Mouse (Mus musculus) yolk sac, embryonic 10.5 days (tissue): ENCODE data around the gene Oxsr1.
"Not testable (repeated sequence)": the region's sequence is repeated elsewhere in the genome, so short reads cannot be mapped to it uniquely, and the experiment has no call there.

Experiments used
- DNase-seq: peaks from one replicate; pipeline ENCODE4 v3.0.0-alpha.2; 2017; ENCODE audit warnings: low spot score

The Oxsr1 gene

DNA sequence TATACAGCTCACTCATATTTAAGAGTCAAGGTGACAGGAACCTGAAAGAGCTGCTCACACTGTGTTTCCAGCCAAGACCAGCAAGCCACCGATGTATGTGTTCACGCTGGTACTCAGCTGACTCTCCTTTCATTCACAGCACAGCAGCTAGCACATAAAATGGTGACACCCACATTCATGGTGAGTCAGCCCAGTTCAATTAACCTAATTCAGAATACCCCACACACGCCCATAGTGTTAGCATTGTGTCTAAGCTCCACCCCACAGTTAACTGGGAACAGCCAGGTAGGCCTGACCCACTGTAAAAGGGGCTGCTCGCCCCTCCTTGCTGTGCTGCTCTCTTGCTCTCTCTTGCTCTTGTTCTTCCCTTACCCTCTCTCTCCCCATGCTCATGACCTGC lies 50.7 kb downstream of the Oxsr1 start:
- DNase-seq: no peak

DNA sequence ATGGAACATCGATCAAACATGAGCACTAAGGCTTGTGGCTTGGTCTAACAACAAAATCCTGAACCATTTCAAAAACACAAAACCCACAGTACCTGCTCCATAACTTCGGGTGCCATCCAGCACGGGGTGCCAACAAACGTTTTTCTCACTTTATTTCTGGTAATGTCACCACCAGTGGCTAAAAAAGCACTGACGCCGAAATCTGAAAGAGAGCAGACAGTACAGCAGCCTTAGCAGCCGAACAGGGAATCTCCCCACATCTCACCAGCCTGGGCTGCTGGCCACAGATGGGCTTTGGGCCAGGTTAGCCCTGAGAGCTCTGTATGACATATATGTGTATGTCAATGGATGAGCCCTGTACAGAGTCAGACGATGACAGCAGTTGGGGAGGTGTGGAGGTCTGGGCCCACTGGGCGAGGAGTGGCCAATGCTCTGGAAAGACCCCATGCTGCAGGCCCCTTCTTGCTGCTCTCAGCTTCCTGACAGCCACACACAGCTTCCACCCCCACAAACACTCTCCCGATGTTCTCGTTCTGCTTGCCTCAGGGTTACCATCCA lies 53.6 kb downstream of the Oxsr1 start:
- DNase-seq: no peak

DNA sequence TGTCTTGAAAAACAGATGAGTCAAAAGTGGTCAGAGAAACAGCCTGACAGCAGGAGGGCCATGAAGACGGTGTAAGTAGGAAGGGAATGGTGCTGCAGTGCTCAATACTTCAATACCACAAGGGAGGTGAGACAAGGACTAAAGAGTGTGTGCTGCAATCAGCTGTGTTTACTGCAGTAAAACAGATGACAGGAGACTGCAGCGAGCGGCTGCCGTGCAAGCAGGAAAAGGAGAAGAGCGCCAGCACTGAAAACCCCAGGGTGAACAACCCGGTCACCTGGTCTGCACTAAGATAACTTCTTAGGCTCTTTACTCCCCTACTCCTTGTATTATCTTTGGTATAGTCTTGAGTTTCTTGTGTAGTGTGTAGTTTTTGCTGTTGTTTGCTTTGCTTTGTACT lies 54.1 kb downstream of the Oxsr1 start:
- no peak for DNase-seq

DNA sequence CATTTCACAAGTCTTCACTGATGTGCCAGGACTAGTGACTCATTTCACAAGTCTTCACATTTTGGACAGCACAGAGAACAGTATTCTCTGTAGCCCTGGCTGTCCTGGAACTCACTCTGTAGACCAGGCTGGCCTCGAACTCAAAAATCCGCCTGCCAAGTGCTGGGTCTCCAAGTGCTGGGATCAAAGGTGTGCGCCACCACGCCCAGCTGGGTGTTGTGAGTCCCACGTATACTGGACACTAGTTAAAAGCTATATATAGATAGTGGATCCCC lies 56.2 kb downstream of the Oxsr1 start:
- not testable (repeated sequence) for DNase-seq

DNA sequence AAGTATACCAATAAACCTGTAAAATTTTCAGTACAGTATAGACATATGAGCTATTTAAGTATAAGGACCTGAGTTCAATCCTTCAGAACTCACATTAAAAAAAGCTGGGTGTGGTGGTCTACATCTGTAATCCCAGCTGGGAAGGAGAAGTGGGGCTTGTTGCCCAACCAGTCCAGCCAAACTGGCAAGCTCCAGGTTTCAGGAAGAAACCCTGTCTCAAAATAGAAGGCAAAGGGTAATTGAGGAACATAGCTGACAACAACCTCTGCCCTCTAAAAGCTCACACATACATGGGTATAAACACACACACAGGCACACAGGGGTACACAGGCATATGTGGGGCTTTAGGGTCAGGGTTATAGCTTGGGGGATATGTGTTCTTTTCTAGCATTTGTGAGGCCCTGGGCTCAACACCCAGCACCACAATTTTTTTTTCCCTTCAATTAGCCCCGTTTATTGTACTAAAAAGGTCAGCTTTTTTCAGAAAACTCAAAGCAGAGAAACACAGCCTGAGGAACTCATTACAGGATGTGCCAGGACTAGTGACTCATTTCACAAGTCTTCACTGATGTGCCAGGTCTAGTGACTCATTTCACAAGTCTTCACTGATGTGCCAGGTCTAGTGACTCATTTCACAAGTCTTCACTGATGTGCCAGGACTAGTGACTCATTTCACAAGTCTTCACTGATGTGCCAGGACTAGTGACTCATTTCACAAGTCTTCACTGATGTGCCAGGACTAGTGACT lies 56.7 kb downstream of the Oxsr1 start:
- not testable (repeated sequence) for DNase-seq

DNA sequence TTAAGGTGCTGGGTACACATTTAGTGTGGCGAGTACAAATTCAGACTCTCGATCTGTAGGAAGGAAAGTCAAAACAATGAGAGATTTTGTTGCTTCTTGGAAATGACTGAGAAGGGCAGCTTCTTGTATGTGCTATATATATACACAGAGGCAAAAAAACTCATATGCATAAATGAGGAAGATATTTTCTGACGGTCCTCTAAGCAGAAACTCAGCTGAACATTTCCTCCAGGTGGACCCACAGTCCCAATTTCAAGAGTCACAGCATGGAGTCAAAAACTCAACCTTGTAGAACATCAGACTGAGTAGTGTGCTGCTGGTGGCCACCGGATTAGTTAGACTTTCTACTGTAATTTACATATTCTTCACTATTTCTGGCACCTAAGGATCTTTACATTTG lies 59.2 kb downstream of the Oxsr1 start:
- DNase-seq: no peak

DNA sequence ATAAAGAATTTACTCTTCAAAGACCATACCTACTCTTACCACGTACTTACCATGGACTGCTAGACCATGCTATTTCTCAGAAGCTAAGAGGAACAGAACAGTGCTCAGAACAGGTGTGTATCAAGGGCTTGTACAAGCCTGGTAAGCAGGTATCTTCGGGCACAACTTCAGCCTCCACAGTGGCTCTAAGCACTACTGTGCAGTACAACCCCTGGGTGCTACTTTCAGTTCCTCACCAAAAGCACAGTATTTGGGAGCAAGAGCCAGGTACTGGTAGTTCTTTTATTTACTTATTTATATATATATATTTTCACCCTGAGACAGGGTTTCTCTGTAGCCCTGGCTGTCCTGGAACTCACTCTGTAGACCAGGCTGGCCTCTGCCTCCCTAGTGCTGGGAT lies 61.4 kb downstream of the Oxsr1 start:
- no peak for DNase-seq

DNA sequence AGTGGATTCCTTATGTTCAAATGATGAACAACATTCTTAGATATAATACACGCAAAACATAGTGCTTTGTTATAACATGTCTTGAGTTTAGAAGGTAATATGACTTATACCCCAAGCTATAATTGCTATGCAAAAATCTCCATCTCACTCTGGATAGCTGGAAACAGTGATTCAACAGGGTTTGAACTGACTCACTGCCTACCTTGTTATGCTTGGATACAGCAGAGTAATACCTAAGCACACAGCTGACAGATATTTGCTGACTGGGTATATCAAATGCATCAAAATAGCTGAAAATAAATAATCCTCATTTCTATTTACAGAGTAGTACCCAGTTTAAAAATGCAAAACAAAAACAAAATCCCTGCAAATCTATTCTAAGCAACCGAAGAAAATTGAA lies 63.4 kb downstream of the Oxsr1 start:
- no peak for DNase-seq

DNA sequence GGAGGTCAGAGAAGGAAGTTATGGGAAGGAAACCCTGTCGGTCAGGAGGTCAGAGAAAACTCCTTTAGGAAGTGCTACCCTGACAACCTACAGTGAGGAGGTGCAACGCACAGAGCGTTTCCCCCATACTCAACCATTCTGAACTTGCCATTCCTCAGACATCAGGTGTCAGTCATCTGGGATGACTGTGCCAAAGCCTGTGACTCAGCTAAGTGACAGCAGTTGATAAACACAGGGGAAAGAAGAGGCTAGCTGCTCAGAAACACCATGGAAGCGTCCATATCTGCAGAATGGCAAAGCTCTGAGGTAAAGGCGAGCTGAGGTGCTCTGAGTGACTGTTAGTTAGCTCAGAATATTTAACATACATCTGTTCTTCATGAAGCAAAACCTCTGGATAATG lies 64.1 kb downstream of the Oxsr1 start:
- no peak for DNase-seq

DNA sequence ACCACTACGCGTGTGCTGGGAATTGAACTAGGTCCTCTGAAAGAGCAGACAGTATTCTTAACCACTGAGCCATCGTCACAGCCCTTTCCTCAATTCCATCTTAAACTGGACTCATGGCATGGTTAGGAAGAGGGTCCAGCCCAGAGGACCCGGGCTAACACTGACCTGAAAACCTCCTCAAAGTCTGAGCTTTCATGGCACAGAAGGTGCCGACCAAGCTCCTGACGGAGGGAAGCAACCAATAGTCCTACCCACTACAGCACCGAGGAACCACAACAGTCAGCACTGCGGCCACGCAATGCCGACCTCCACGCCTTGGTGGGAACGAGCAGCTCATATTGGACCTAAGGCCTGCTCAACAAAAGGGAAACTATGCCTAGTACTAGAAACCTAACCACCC lies 66.1 kb downstream of the Oxsr1 start:
- no peak for DNase-seq

DNA sequence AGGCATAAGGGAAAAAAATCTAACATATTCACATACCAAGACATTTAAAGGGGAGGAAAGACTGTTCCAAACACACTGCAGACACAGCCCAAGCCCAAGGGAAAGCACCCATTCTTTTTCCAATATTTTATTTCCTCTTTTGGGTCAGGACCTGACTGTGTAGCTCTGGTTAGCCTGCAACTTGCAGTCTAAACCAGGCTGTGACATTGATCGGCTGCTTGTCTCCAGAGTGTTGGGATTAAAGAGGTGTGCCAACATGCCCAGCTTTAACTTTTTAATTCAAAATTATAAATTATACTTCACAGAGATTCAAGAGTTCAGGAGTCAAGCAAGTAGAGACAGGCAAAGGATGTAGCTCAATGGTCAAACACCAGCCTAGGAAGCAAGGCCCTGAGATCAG lies 67.1 kb downstream of the Oxsr1 start:
- no peak for DNase-seq

DNA sequence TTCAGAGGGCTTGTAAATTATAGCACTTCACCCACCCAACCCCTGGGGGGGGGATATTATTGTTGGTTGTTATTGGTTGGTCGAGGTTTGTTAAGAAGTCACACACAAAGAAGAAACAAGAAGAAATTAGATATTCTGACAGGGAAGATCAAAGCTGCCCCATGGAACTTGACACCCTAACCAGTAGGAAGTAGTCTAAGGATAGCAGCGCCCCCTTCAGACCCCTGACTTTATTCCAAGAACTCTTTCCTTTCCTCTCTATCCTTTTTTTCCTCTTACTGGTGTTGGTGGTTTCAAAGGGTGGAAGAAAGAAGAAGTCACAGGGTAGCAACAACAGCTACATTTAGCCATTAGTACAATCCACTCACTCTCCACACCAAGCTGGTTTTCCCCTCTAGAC lies 68.0 kb downstream of the Oxsr1 start:
- no peak for DNase-seq

DNA sequence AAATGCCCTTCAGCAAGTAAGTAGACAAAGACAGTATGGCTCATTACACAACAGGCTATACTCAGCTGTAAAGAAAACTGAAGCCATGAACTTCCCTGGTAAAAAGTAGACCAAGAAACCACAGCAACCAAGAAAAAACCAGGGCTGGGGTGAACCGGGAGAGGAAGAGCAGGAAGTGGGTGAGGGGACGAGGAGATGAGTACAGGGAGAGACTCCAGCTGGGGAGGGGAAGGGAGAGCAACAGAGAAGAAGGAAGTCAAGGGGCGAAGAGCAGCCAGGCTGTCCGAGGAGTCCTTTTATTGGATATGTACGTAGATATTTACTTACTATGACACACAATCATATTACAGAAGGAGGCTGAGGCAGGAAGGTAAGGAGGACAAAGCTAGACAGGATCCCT lies 74.2 kb downstream of the Oxsr1 start:
- no peak for DNase-seq

DNA sequence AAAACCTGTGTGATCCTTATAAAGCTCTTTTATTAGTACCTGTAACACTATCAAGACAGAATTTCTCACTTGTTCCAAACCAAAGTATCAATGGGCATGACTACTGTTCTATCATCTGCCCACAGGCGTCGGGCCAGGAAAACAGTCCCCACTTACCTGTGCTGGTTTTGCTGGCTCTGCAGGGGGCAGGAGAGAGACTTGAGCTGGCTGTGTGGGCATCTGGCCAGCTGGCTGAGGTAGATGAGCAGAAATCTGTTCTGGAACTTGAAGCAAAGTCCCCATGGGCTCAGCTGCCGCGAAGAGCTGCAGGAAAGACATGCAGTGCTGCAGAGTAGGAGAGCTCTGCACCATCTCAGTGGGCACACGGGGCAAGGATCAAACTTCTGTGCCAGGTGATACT lies 75.4 kb downstream of the Oxsr1 start:
- DNase-seq: no peak

DNA sequence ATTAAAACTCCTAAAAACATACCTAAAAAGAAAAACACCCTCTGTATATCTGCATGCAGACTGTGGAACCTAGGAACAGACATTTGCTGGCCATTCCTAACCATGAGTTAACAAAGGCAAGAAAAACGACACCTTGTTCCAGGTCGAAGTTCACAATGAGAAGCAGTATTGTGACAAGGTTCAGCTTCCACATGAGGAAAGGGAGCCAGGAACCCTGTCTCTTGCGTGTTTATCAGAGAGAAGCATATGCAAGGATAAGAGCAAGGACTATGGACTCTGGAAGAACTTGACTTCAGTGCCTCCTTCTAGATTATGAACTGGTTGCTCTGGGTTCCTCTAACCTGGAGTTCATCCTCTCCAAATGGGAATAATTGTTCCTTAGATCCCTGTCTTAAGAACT lies 78.2 kb downstream of the Oxsr1 start:
- peak; percentile 56 for DNase-seq

DNA sequence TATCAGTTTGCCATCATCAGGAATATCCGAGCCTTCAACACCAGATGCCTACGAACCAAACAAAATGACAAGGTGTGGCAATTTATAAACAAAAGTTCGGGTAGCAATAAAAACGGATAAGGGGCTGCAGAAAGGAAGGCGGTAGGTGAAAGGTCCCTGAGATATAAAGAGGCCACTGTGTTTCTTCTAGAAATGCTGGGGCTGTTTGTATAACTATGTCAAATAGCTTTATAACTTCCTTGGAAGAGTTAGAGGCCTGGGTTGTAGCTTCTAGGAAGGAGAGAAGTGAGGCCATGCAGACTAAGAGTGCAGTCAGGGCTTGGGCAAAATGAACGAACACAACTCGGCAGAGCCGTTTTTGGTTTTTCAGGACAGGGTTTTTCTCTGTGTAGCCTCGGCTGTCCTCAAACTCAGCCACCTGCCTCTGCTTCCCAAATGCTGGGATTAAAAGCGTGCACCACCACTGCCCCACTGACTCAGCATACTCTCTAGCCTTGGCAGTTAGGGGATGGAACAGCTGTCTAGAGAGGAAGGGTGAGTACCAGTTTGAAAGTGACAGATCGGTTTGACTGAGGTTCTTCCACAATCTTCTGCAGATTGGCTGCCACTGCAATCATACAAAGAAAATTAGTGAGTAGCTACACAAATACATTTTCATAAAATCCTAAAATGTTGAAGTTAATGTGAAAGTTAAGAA lies 80.9 kb downstream of the Oxsr1 start:
- no peak for DNase-seq

DNA sequence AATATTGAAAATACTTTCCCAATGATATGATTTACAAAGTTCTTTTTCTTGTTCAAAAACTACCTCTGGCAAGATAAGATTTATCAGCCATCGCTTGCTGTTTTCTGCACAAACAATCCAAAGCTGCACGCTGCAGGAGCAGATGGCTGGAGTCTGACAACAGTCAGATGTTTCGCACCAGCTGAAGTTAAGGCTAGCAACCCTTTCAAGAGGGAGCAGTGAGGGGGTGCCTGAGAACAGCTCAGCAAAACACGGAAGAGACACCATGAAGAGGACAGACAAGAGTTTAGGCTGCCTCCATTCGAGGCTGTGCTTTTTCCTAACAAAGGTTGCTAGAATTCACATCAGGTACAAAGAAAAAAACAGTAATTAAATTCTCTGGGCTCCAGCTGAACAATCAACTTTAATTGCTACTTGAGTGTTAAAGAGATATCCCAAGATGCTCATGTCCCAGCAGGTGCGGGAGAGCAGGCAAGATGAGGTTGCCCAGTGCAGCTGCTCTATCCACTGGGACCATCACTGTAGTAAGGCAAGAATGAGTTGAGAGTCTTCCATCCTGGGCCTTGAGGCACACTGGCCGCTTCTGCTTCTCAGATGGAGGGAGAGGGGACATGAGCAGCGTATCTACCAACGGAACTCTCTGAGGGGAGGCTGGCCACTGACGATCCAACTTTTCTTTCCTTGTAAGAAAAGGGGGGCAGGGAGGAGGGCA lies 81.8 kb downstream of the Oxsr1 start:
- no peak for DNase-seq

DNA sequence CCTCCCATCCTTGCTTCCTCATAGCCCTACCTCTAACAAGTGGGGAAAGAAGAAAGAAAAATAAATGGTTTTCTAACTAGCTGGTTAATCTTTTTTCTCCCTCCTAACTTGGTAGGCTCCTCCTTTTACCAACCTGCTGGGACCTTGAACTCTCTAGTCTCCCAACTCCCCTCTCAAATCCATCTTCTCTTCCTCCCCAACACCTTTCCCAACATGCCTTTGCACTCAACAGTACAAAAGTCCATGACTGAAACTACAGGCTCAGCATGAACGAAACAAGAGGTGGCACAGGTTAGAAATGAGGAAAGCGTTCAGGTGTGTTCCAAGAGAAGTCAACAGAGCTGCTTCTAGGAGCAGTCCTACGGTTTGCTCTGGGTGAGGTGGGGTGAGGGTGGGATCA lies 83.0 kb downstream of the Oxsr1 start:
- DNase-seq: peak; percentile 72

DNA sequence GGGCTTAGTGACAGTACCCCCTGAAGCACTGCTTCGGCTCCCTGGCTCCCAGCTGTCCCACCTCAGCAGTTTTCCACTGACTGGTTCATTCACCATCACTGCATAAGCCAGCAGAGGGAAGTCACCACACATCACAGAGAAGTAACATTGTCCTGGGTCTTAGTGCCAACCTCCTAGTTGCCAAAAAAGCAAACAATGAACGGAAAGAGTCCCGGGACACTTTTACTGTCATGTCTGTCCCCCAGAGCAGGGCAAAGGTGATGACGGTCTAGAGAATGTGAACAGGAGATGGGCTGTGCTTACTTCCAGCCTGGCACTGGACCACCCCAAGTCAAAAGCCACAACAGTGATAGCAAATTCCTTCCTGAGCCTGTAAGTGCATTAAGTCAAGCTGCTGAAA lies 83.4 kb downstream of the Oxsr1 start:
- no peak for DNase-seq

DNA sequence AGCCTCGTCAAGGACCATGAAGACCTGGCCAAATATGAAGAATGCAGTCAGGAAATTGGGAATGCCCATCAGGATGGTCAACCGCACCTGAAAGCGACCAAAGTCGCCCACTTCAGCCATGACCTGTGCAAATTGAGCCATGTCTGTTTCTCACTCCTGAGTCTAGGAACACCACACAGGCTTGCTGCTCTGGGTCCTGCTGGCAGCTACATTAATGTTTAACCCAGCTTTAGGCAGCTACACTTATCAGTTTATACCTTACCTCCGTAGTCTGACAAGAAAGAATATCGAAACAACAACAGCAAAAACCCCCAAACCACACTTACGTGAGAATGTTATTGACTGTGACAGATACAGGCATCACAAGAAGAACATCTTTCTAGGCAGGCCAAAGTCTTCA lies 90.7 kb downstream of the Oxsr1 start:
- DNase-seq: peak; percentile 39

DNA sequence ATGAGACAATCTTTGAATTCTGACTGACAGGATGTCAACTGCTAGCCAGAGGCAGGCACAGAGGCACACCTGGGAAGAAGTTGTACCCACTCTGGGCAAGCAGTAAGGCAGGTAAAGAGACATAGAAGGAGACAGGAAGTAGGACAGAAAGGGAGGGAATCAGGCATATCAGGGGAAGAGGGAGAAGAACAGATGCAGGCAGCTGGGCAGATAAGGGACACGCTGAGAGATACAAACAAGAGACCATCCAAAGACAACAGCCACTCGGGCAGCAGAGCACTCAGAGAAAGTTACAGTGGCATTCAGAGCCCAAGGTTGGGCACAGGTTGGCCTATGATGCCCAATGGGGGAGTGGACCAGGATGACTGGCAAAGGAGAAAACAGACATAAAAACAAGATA lies 91.4 kb downstream of the Oxsr1 start:
- DNase-seq: no peak

DNA sequence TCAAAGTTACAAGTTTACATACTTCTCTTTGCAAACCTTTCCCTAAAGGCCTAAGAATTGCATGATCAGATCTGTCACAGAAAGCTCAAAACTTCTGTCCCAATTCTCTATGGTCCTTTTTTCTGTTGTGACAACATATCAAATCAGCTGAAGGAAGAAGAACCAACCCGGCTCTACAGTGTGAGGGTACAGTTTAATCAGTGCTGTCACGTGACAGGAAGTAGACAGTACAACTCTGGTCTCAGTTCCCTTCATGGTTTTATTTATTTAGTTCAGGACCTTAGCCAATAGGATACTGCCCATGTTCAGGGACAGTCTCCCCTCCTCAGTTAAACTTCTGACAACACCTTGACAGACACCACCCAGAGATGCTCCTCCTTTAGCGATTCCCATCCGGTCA lies 102.0 kb downstream of the Oxsr1 start:
- no peak for DNase-seq

DNA sequence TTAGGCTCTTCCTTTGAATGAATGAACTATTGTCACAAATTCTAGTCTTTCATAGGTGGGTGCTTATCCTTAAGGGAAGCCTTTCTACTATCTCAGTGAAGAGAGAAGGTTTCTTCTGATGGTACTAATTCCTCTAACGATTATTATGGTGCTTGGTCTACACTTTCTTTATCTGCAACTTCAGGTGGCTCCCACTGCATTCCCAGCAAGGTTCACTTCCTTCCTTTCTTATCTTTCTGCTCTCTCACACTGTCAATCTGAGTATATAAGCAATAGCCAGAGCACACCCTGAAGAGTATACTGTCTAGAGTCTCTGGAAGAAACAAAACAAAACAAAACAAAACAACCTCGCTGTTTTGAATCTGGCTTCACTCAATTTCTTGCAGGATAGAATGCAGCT lies 102.6 kb downstream of the Oxsr1 start:
- no peak for DNase-seq
